Mouse (Mus musculus) liver, adult (tissue): ENCODE data around the gene Cox7a1.

Experiments
- GATA4 ChIP-seq: IDR thresholded peaks from 2 replicates; pipeline ENCODE4 v1.6.1; 2014; ENCODE audit warnings: mild to moderate bottlenecking, low read length; ENCODE audit not compliant: insufficient replicate concordance

Cox7a1 gene

DNA sequence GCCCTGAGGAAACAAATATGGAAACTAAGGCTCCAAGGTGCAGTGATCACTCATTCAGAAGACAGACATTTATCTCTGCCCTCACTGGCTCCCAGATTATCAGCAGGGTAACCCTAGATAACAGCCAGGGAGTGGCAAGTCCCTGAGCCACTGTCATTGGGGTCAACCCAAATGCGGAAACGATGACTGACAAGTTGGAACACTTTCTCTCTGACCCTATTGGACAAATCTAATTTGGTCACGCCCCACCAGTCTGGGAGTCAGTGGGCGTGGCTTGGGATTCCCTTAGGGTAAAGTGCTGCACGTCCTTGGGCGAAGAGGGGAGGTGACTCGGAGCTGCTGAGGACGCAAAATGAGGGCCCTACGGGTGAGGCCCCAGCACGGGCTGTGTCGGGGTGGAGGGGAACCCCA is at the start of gene Cox7a1:
Gene Cox7a1 (plus strand): TSS at position 266 of the 411 bp plus-strand sequence.
- TF ChIP-seq GATA4, result peak; percentile 82

DNA sequence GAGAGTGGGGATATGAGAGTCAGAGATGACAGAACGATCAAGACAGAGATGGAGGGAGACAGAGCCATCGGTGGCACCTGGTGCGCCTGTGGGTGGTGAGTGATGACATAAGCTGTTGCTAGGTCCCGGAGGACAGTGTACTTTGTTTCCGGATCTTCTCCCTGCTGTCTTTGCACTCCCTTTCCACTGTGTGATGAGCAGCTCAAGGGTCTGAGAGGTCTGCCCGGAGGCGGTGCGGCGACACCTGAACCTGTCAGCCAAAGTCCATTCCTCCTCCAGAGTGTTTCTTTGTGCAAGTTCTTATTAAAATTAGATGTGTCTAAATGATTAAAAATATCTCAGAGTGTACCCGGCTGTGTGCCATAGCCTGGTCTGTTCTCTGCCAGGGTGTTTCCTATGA is 47.1 kb upstream of the Cox7a1 start:
- no peak for TF ChIP-seq GATA4

DNA sequence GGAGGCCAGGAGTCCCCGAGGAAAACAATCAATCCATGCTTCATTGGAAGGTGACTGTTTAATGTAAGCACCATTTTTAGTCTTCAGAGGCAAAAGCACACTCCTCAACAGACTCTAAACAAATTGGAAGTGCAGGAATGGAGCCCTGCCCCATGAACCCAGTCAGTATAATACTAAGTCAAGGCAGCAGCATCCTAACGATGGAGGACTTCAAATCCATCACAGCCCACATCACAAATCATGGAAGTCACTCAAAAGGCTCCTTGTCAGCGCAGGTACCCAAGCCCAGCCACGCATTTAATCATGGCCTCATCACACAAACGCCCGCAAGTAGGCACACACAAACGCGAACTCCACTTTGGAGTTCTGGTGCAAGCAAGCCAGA is 40.8 kb upstream of the Cox7a1 start:
- no peak for TF ChIP-seq GATA4

DNA sequence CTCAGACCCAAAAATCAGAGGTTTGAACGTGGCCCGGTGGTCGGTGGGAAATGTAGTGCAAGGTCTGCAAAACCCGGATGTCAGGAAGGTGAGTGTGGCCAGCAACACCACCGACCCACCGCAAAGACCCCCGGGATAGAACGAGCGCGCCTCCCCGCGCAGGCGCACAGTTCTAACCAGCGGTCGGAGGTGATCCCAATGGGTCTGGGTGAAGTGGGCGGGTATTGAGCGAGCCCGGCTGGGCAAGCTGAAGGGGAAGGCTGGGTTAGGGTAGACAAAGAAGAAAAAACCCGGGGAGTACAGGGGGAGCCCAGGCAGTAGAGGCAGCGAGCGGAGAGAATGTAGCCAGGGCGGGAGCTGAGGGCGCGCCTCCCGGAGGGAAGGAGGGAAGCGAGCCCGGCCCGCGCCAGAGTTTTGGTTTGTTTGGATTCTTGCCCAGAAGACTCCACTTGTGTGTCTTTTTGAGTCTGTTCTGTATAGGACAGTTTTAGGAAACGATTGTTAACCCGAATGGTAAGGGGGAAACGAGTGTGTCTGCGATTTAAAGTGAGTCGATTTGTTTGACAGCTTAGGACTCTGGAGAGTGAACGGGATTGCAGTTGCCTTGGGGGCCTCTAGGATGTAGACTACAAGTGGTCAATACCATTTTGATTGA is 40.3 kb upstream of the Cox7a1 start:
- no peak for TF ChIP-seq GATA4

DNA sequence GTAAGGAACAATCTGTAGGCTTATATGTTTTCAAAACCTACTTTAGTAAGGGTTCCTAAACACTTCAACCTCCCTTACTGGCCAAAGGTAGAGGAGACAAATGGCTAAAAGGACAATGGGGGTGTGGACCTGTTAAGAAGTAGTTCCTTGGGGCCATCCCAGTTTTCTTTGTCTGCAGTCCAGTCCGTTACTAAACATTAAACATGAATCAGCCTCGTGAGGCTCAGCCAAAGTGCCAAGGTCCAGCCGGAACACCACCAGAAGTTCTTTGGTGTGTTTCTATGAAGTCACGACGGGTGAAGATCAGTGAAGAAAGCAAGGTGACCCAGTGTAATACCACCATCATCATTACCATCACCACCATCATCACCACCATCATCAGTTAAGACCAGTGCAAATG is 36.9 kb upstream of the Cox7a1 start:
- no peak for TF ChIP-seq GATA4

DNA sequence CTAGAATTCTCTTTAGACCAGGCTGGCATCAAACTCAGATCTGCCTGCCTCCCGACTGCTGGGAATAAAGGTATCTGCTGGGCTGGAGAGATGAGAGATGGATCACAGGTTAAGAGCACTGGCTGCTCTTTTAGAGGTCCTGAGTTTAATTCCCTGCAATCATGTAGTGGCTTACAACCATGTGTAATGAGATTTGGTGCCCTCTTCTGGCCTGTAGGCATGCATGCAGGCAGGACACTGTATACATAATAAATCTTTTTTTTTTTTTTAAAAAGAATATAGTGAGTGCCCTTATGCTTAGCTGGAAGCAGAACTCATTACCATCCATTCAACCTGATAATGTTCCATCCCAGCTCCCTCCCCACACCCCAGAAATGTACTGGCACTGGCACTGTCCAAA is 29.9 kb upstream of the Cox7a1 start:
- TF ChIP-seq GATA4, result no peak

DNA sequence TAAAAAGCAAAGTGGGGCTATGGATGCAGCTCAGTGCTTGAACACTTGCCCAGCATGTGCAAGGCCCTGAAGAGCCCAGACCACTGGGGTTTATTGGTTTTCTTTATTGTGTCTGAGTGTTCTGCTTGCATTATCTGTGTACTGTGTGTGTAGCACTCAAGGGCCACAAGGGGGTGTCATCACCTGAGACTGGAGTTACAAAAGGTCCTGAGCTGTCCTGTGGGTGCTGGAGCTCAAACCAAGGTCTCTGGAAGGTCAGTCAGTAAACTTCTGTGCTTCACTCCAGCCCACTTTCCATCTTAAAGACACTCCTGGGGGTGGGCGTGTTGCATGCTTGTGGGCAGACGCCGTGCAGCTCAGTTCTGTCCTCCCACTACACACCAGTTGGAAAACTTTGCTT is 28.4 kb upstream of the Cox7a1 start:
- no peak for TF ChIP-seq GATA4

DNA sequence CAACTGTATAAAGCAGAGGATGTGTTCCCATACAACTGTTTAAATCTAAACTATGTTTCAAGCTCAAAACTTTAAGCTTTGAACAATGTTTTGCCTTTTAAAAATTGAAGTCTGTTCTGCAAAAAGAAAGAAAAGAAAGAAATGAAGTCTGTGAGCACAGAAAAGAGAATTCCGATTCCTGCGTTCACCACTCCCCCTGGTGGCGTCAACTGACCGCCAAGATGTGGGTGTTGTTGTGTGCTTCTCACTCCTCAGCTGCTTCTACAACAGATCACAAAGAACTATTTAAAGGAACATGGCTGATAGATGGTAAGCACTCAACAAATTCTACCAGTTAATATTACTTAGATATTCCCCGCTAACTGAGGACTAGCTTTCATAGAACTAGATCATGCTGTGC is 20.8 kb upstream of the Cox7a1 start:
- TF ChIP-seq GATA4, result no peak

DNA sequence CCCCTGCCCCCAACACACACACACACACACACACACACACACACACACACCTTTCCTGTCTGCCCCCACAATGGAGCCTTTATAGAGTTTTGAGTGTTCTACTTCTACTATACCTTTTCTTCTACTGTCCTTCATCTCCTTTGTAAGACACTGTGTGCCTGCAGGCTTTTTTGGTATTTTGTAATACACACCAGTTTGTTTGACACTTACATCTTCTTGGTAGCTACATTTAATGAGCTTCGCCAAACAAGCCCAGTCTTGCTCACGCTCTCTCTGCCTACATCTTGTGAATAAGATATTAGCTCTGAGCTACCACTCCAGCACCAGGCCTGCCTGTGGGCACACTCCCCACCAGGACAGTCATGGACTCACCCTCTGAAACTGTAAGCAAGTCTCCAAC is 19.2 kb upstream of the Cox7a1 start:
- TF ChIP-seq GATA4, result no peak

DNA sequence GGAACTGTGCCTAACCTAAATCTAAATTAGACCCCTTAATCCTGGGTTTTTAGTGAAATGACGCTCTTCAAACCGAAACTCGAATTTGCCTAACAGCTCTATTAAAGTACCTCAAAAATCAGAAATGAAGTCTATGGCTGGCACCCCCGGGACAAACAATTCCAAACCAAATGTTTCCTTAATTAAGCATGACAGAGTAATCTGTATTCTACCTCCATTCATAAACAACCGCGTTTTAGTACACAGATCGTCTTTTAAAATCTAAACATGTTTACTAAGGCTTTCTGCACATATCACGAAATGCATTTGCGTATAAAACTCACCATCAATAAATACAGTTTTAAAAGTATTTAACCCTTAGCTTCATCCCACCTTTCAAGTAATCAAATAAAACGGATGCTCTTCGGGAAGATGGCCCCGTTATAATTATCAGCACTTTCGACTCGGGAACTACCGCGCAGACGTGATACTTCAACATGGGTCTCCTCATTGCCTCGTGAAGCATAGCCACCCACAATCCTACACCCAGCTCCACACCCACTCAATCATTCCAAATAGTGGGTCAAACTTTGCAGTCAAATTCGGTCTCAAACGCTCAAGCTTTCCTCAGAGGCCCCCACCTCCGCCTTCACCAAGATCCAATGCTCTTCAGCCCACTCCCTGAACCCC is 14.9 kb upstream of the Cox7a1 start:
- no peak for TF ChIP-seq GATA4

DNA sequence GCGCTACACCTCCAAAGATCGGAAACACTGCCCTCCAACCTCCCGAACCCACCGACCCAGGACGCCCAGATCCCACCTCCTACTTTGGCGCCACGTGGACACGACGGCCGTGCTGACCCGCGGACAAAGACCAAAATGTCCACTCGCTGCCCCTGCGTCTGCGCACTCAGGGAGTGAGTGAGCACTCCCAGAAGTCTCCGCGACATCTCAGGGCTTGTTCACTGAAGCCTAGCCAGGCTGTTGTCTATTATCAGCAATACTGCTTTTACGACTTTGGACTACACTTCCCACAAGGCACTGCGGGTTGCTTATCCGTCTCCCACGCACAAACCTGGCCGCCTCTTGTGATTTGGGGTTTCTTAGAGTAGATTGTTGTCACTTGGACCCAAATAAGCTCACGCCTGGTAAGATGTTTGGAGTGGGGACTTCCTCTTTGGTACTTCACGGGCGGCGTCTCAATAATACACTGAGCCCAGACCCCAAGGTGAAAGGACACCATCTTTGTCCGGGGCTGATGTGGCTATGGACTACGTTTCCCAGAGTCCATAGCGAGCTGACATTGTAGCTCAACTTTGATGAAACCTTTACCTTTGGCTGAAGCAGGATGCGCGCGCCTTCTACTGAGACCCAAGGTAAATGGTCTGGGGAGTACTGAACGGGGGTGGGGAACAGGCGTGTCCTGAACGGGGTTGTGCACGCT is 14.2 kb upstream of the Cox7a1 start, which contains the start of gene Zfp146:
Gene Zfp146 (minus strand): TSS at position 168 of the 700 bp plus-strand sequence.
- TF ChIP-seq GATA4, result peak; percentile 89

DNA sequence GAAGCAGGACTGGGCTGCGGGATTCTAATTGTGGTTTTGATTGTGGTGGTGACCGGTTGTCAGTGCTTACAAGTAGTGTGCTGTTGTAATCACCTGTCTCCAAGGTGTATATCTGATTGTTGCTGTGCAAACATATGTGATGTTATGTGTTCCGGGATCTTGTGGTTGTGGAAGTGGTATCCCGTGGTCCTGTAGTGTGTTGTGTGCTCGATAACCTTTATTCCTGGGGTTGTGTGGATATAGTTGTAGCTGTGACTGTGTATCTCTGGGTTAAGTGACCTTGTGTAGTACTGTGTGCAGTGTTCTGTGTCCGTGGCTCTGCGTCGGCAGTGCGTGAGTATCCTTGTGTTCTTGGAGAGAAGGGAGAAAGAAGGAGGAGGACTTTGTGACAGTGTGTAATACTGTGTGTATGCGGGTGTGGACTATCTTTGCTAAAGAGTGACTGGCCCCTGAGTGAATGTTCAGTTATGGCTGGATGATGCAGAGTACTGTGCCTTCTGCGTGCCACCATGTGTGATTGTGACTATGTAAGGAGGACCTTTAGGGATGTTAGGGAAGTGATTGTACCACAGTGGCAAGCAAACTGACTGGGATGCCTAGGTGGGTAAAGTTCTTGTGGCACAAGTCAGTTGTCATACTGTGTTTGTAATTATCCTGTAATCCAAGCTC is 13.5 kb upstream of the Cox7a1 start:
- TF ChIP-seq GATA4, result no peak

DNA sequence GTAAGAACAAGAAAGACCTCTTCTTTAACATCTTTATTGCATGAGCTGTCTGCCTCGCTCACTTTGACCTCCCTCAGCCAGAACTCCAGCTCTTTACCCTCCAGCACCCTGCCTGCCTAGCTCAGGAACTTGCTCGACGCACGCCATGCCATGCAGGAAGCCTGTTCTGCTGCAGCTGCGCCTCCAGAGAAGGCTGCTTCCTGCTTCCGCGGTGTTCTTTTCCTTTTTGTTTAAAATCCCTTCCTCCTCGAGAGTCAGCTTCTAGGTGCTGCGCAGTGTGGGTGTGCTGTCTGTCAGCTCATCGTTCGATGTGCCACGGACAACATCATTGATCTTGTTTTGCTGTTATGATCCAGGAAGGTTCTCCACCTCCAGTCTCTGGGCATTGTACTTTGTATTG is 7.5 kb upstream of the Cox7a1 start:
- no peak for TF ChIP-seq GATA4

DNA sequence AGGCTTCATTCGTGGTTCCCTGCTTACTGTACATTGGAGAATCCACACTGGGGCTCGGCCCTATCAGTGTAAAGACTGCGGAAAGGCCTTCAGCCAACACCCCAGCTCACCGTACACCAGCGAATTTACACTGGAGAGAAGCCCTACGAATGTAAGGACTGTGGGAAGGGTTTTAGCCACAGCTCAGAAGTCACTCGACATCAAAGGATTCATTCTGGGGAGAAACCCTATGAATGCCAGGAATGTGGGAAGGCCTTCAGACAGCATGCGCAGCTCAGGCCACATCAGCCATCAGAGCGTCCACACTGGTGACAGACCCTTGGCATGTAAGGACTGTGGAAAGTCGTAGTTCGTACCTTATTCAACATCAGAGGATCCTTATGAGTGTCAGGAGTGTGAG is 5.7 kb upstream of the Cox7a1 start:
- no peak for TF ChIP-seq GATA4

DNA sequence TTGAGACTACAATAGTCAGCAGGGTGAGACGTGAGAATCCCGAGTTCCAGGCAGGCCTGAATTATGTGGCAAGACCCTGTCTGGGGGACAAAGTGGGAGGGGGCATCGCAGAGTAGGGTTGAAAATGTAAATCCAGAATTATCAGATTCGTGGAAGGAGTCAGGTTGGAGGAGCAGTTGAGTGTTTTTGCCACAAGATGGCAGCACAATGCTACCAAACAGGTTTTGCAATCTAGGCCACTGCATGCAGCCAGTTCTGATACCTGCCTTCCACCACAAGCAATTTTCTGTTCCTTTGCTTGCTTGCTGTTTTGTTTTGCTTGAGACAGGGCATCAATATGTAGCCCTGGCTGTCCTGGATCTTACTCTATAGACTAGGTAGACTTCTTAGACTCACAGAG is 2.6 kb upstream of the Cox7a1 start:
- no peak for TF ChIP-seq GATA4
